Mouse (Mus musculus): ENCODE data around the gene Nsmf.
A peak's percentile ranks its signal among the peaks of the same experiment; 100 is the strongest.

Nsmf gene

DNA sequence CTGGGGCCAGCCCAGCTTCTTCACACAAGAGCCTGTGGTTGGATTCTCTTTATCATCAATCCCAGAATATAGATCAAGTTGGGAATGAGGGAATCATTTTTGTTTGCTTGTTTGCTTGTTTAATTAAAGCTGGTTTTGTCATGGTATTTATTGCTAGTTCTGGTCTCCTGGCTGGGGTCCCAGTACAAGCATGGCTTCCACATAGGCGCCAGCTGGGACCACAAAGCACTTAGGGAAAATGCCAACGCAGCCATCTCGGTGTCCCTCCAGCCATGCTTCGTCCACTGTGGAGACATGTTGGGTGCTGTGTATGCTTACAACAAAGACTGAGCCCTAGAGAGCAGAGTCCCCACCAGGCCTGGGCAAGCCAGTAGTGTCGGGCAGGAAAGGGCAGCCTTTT is 31.4 kb downstream of the Nsmf start:
- DNase-seq (ENCODE audit: low spot score in 2 of 2) = no peak

DNA sequence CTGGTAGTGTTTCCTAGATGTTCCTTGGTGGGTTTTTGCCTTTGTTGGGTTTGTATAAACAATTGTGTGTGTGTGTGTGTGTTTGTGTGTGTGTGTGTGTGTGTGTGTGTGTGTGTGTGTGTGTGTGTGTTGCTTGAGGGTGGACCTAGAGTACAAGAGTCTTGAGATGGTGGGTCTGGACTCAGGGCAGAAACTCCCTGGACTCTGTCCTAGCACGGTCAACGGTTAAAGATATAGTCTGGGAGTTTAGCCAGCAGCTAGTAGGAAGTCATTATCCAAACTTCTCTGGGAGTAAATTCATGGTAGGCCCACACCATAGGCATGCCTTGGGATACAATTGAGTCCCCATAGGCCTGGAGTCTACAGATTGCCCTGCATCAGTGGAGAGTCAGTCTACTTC is 33.7 kb downstream of the Nsmf start:
- DNase-seq (ENCODE audit: low spot score in 2 of 2) = no peak

GRCm38 (mm10) chr2:25088636-25089035 is 34.5 kb downstream of the Nsmf start:
- no peak for DNase-seq (ENCODE audit: low spot score in 2 of 2)

DNA sequence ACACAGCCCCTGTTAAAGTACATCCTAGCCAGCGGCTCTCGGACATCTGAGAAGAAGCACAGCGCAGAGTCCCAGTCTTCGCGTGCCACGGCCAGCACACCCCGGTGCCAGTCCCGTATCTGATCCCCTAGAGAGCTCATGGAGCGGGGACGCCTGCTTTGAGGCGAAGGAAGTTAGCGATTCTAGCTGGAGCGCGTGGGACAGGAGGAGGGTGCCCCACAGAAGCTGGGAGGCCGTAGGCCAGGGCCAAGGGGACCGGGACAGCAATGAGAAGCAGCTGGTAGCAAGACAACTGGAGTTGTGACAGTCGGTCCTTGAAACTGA is 40.6 kb downstream of the Nsmf start:
- no peak for DNase-seq (ENCODE audit: low spot score in 2 of 2)

DNA sequence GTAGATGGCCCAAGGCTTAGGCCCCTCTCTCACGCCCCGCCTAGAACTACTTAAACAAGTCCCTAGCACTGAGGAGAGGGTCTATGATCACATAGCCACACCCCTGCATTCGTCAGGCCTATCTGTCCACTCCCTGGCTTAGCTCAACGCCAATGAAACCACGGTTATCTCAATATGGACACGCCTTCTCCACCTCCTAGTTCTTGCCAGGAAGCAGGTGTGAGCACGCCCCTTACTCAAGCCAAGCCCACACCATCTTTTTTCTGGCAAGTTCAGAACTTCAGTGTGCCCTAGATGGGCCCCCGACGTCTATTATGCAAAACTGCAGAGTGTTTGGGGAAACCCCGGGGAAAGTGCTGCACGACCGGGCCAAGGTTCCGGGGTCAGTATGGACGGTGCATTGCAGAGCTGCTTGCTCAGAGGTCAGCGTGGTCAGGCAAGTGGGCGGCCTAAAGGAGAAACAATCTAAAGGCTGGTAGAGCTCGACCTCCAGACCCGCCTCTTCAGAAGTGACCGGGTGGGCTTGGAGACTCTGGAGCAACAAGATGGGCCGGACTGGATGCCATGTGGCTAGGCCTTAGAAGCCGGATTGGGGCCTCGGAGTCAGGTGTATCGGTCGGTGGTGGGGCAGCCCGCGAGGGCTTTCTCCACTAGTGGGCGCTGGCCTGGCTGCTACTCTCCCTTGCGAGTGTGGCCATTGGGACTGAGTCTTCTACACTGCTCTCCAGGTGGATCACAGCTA is 41.1 kb downstream of the Nsmf start, which contains the start of gene Noxa1:
Gene Noxa1 (minus strand): TSS at position 41 of the 742 bp plus-strand sequence.
- DNase-seq (ENCODE audit: low spot score in 2 of 2) = no peak

DNA sequence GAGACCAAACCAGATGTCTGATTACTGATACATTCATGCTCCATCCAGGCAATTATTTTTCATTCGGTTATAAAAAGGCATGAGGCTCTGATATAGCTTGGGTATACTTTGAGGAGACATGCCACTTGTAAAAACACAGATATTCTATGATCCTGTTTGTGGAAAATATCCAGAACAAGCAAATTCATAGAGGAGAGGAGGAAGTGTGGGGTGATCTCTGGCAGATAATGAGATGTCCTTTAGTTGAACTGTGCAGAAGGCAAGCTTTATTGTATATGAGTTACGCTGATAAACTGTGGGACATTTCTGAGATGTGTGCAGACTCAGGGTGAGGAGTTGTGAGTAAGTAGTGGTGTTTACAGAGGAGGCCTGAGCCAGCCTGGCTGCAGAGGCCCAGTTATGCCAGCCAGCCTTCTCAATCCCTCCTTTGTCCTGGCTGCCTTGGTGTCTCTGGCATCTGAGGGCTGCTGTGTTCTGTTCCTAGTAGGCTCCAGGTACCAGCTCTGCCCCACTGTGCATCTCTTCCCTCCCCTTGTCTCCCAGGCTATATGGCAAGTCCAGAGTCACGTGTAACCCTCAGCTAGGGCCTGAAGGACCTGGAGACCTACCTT is 44.0 kb downstream of the Nsmf start:
- no peak for DNase-seq (ENCODE audit: low spot score in 2 of 2)

DNA sequence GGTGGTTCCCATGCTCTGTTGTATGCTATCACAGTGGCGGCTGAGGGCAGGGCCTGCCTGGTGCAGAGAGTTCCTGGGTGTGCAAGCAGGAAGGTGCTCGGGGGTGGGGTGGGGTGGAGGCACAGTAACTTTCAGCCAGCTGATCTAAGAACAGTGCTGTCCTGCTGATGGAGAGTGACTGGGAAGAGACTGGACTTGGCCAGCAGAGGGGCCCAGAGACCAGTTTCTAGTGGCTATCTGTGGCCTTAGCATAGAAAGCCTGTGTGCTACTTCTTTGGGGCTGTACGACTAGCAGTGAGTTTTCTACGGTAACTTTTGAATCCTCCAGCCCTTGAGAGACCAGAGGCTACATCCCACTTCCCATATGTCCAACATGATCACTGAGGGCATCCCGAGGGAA is 44.8 kb downstream of the Nsmf start:
- DNase-seq (ENCODE audit: low spot score in 2 of 2) = peak; percentile 16 to 17

DNA sequence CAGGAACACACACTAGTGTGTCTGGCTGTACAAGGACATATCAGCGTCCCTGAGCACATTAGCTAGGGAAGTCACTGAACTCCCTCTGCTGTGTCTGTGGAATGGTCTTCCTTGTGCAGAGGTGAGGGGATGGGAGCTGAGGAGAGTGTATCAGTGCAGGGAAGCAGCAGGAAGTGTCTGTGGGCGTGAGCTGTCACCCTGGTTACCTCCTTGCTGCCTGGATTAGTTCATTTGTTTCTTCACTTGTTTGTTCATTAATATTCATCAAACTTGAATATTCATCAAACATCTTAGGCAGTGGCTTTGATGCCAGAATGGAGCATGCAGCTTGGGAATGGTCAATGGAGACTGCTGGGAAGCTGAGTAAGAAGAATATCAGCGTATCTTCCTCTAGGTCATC is 45.5 kb downstream of the Nsmf start:
- no peak for DNase-seq (ENCODE audit: low spot score in 2 of 2)

- no peak for DNase-seq (ENCODE audit: low spot score in 2 of 2)
Measured at GRCm38 (mm10) chr2:25104122-25104521, 50.0 kb downstream of the Nsmf start.

DNA sequence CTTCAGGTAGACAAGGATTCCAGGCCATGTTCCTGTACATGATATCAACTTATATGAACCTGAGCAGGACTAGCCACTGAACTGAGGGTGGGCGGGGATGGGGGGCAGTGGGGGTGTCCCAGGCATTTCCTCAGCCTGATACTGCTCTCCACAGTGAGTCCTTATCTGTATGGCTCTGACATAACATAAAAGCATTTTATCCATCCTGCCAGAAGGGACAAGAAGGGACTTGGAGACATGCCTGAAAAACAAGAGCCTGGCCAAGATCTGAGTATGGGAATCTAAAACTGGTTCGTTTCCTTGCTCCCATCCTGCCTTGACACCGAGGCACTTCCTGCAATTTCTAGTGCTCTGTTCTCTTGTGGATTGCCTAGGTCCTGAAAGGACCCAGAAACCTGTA is 51.9 kb downstream of the Nsmf start:
- peak; percentile 22 to 39 for DNase-seq (ENCODE audit: low spot score in 2 of 2)

- no peak for DNase-seq (ENCODE audit: low spot score in 2 of 2)
Measured at GRCm38 (mm10) chr2:25109487-25109886, 55.3 kb downstream of the Nsmf start.

GRCm38 (mm10) chr2:25110505-25111183 is 56.5 kb downstream of the Nsmf start:
- peak; percentile 10 to 35 for DNase-seq (ENCODE audit: low spot score in 2 of 2)

DNA sequence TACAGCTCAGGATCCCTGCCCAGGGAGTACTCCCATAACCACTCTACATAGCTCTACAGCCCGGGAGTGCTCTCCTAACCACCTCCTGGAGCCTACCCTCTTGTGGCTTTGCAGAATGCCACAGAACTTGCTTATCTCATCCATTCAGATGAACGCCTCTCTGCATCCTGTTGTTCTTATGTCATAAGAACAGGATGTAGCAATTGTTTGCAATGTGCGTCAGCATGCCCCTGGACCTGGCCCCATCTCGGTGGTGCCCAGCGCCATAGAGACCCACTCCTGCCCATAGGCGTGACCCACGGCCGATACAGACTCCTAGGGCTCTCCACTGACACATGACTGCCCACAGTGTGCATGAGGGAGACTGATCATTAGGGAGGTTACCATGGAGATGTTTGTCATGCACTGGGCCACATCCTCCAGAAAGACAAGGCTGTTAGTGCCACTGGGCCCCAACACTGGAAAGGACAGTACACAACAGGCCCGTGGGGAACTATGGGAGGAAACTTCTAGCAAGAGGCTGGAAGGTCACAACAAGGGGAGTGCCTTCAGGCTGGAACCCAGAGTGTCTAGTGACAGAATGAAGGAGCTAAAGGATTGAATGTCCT is 57.1 kb downstream of the Nsmf start:
- peak; percentile 29 to 61 for DNase-seq (ENCODE audit: low spot score in 2 of 2)
